Mouse (Mus musculus) heart, postnatal 0 days (tissue): ENCODE data around the gene Prr14l.

Experiments used
- CTCF ChIP-seq: IDR thresholded peaks from 2 replicates; pipeline ENCODE4 v1.5.1; 2016; ENCODE audit warnings: antibody characterized with exemption, control low read depth, low read depth
- EP300 ChIP-seq: IDR thresholded peaks from 2 replicates; pipeline ENCODE4 v1.6.1; 2016; ENCODE audit warnings: antibody characterized with exemption, low read depth

- TF ChIP-seq EP300 (no peak), CTCF (peak; percentile 0; the same call in 1 of the 2 replicates)
These were observed 108.1 kb downstream of the Prr14l start for GRCm38 (mm10) chr5:32745705-32746655.
